In the genomic region with DNA sequence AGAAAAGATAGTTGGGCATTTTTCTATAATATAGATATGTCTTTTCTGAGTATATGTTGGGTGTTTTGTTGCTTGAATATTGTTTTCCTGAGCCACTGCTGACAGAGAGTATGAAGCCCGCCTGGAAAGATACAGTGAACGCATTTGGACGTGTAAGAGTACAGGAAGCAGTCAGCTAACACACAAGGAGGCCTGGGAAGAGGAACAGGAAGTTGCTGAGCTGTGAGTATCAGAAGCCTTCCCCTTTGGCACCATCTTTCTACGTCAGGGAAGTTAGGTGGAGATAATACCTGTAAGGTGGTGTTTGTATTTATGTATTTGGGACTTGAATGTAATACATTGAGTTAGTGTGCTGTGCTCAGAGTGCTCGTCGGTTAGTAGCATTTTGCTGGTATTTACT, we compare ENCODE assay signal across 23 mouse cellular contexts. TPM values are rescaled to one million over a fixed set of nuclear protein-coding genes. Genes with fewer than 3 reads are reported as not detected.
DNase-seq lines count a peak whose midpoint lies in the region; ATAC-seq and TF ChIP-seq lines count a peak whose summit lies in the region.
"Had no signal": no experiment of that assay in that cellular context is flagged by ENCODE, and none has a peak within 500 bp of the region (broad histone marks: within the 10 kb centered on the region; RNA-seq: fewer than 3 reads in every experiment).

No protein-coding gene starts in this region.

- H3K9ac ChIP-seq in kidney, postnatal 0 days (ENCODE audit: low read depth, low read length) = no peak overlapping the region
- H3K9ac ChIP-seq in stomach, postnatal 0 days (ENCODE audit: low read length) = no peak overlapping the region
- H3K9ac ChIP-seq: embryonic facial prominence, embryonic 13.5 days; forebrain, postnatal 0 days; hindbrain, embryonic 15.5 days; liver, embryonic 13.5 days; neural tube, embryonic 12.5 days had no signal

- WGBS in kidney, postnatal 0 days = 73% methylated on average over 6 of the region's 6 CpGs
- WGBS in stomach, postnatal 0 days = 67% methylated on average over 6 of the region's 6 CpGs

- H3K4me3 ChIP-seq in kidney, postnatal 0 days (replicated peaks; ENCODE audit: low read depth, low read length) = no peak overlapping the region
- peak overlapping the region; percentile 21 for H3K4me3 ChIP-seq in megakaryocyte, embryonic 14.5 days (replicated peaks)
- no peak overlapping the region for H3K4me3 ChIP-seq in stomach, postnatal 0 days (ENCODE audit: low read depth, low read length)
- H3K4me3 ChIP-seq: embryonic facial prominence, embryonic 13.5 days; hindbrain, embryonic 15.5 days; liver, embryonic 13.5 days; neural tube, embryonic 12.5 days had no signal

- no peak overlapping the region for H3K27ac ChIP-seq in kidney, postnatal 0 days
- no peak overlapping the region for H3K27ac ChIP-seq in stomach, postnatal 0 days (replicated peaks)
- H3K27ac ChIP-seq: embryonic facial prominence, embryonic 13.5 days; hindbrain, embryonic 15.5 days; liver, embryonic 13.5 days; neural tube, embryonic 12.5 days had no signal

- no peaks in the 10 kb centered on the region for H3K4me1 ChIP-seq in kidney, postnatal 0 days (replicated peaks; ENCODE audit: insufficient read depth, low read length)
- H3K4me1 ChIP-seq in megakaryocyte, embryonic 14.5 days = peaks cover 57% of the 10 kb centered on the region
- no peaks in the 10 kb centered on the region for H3K4me1 ChIP-seq in stomach, postnatal 0 days (replicated peaks; ENCODE audit: control insufficient read depth, insufficient read depth)

- no peak for ATAC-seq in kidney, postnatal 0 days (replicated peaks; ENCODE audit: low FRiP score, low read depth)
- ATAC-seq in activated CD4-positive, CD25-positive, alpha-beta regulatory T cell, adult 4 months = peak; percentile 57
- no peak for ATAC-seq in stomach, postnatal 0 days (ENCODE audit: low FRiP score, low TSS enrichment)
- ATAC-seq: forebrain, postnatal 0 days; midbrain, embryonic 16.5 days had no signal

- TF ChIP-seq EP300 in stomach, postnatal 0 days (optimal IDR thresholded peaks at IDR 0.05) = no peak

- H3K4me2 ChIP-seq in kidney, postnatal 0 days (ENCODE audit: low read length) = no peak overlapping the region
- H3K4me2 ChIP-seq in stomach, postnatal 0 days (replicated peaks; ENCODE audit: low read depth) = no peak overlapping the region
- H3K4me2 ChIP-seq: embryonic facial prominence, embryonic 13.5 days; hindbrain, embryonic 15.5 days; liver, embryonic 13.5 days; neural tube, embryonic 12.5 days had no signal

- H3K9me3 ChIP-seq in kidney, postnatal 0 days (replicated peaks; ENCODE audit: low read length) = no peaks in the 10 kb centered on the region
- H3K9me3 ChIP-seq in megakaryocyte, embryonic 14.5 days = no peaks in the 10 kb centered on the region
- H3K9me3 ChIP-seq in stomach, postnatal 0 days (ENCODE audit: control insufficient read depth, low read length) = no peaks in the 10 kb centered on the region
- H3K9me3 ChIP-seq: embryonic facial prominence, embryonic 13.5 days; hindbrain, embryonic 15.5 days; liver, embryonic 13.5 days; neural tube, embryonic 12.5 days had no signal

- peaks cover 22% of the 10 kb centered on the region for H3K36me3 ChIP-seq in kidney, postnatal 0 days (ENCODE audit: insufficient read depth, low read length)
- H3K36me3 ChIP-seq in megakaryocyte, embryonic 14.5 days (replicated peaks; ENCODE audit: low read length) = peaks cover 78% of the 10 kb centered on the region
- peaks cover 4% of the 10 kb centered on the region; the same call in 1 of the 2 replicates for H3K36me3 ChIP-seq in stomach, postnatal 0 days (ENCODE audit: control insufficient read depth, insufficient read depth, low read length)

- no peak for TF ChIP-seq CTCF in kidney, postnatal 0 days (IDR thresholded peaks at IDR 0.05; ENCODE audit: low read depth)
- no peak for TF ChIP-seq CTCF in stomach, postnatal 0 days (IDR thresholded peaks at IDR 0.05; ENCODE audit: low read depth)

- H3K27me3 ChIP-seq in kidney, postnatal 0 days (ENCODE audit: insufficient read depth, low read length) = no peaks in the 10 kb centered on the region
- H3K27me3 ChIP-seq in megakaryocyte, embryonic 14.5 days (replicated peaks) = no peaks in the 10 kb centered on the region
- H3K27me3 ChIP-seq in stomach, postnatal 0 days (ENCODE audit: control insufficient read depth, insufficient read depth, low read length) = no peaks in the 10 kb centered on the region
- H3K27me3 ChIP-seq: embryonic facial prominence, embryonic 13.5 days; hindbrain, embryonic 15.5 days; liver, embryonic 13.5 days; neural tube, embryonic 12.5 days had no signal

- peak; percentile 18 for DNase-seq in kidney, postnatal 0 days (ENCODE audit: low spot score)
- no peak for DNase-seq in kidney, postnatal 36 days
- DNase-seq in CD4-positive helper T cell, adult 2 months (ENCODE audit: low read depth, low spot score) = peak; percentile 21
- no peak for DNase-seq in stomach, postnatal 0 days (ENCODE audit: low spot score)
- no peak for DNase-seq in cerebellum, adult 9-11 months
- no peak for DNase-seq in cerebellum, adult 8-10 months
- DNase-seq: adrenal gland, postnatal 25 days; cerebellum, adult 18-20 months; forebrain, postnatal 0 days; heart, postnatal 10 days; kidney, adult 8-10 months; layer of hippocampus, postnatal 36 days; left cerebral cortex, postnatal 4 days; liver, embryonic 13.5 days; lung, postnatal 4 days; right cerebral cortex, postnatal 14 days; thymus, postnatal 14 days had no signal

RNA-seq across cellular contexts. Expression of a gene that starts 9.3 kb away (rescaled TPM):
- 22.6 and 22.9 TPM in 2 replicates for polyA plus RNA-seq in kidney, postnatal 0 days (2015; fragmentation: Nextera tagmentation; extraction: Ambion mirVana)
- polyA plus RNA-seq in activated CD4-positive, CD25-positive, alpha-beta regulatory T cell, adult 4 months (2017; shearing (Covaris generic)) = 10 to 100 TPM; 20.8 to 23.9 TPM
- 8.4 and 12.3 TPM in 2 replicates for polyA plus RNA-seq in megakaryocyte, embryonic 14.5 days (2012; ENCODE audit: insufficient read depth, low replicate concordance)
- 9.6 and 10.2 TPM in 2 replicates for polyA plus RNA-seq in stomach, postnatal 0 days (2015; fragmentation: Nextera tagmentation; extraction: Ambion mirVana)

RNA-seq across cellular contexts. Expression of a gene that starts 28.3 kb away (rescaled TPM):
- polyA plus RNA-seq in kidney, postnatal 0 days (2015; fragmentation: Nextera tagmentation; extraction: Ambion mirVana) = 58.8 and 65.6 TPM in 2 replicates
- polyA plus RNA-seq in activated CD4-positive, CD25-positive, alpha-beta regulatory T cell, adult 4 months (2017; shearing (Covaris generic)) = 10 to 100 TPM; 41.8 to 53.6 TPM
- polyA plus RNA-seq in megakaryocyte, embryonic 14.5 days (2012; ENCODE audit: insufficient read depth, low replicate concordance) = 58.2 and 75.1 TPM in 2 replicates
- 46.4 and 50.4 TPM in 2 replicates for polyA plus RNA-seq in stomach, postnatal 0 days (2015; fragmentation: Nextera tagmentation; extraction: Ambion mirVana)

RNA-seq across cellular contexts. Expression of a gene that starts 46.9 kb away (rescaled TPM):
- 14.5 and 17.4 TPM in 2 replicates for polyA plus RNA-seq in kidney, postnatal 0 days (2015; fragmentation: Nextera tagmentation; extraction: Ambion mirVana)
- polyA plus RNA-seq in activated CD4-positive, CD25-positive, alpha-beta regulatory T cell, adult 4 months (2017; shearing (Covaris generic)) = 1 to 10 TPM; 5.2 to 5.4 TPM
- polyA plus RNA-seq in megakaryocyte, embryonic 14.5 days (2012; ENCODE audit: insufficient read depth, low replicate concordance) = 6.6 TPM in 1 of 2 replicates, not detected in the other
- polyA plus RNA-seq in stomach, postnatal 0 days (2015; fragmentation: Nextera tagmentation; extraction: Ambion mirVana) = 9.9 and 11.6 TPM in 2 replicates

RNA-seq across cellular contexts. Expression of a gene that starts 54.7 kb away (rescaled TPM):
- 0.65 and 0.93 TPM in 2 replicates for polyA plus RNA-seq in kidney, postnatal 0 days (2015; fragmentation: Nextera tagmentation; extraction: Ambion mirVana)
- not detected for polyA plus RNA-seq in activated CD4-positive, CD25-positive, alpha-beta regulatory T cell, adult 4 months (2017; shearing (Covaris generic))
- polyA plus RNA-seq in megakaryocyte, embryonic 14.5 days (2012; ENCODE audit: insufficient read depth, low replicate concordance) = 0.40 and 1.7 TPM in 2 replicates
- polyA plus RNA-seq in stomach, postnatal 0 days (2015; fragmentation: Nextera tagmentation; extraction: Ambion mirVana) = 0.42 and 0.54 TPM in 2 replicates

Comparison
In these comparisons a context has a peak if more than half of its experiments do, and no peak if none do; other contexts are left out.
1. DNase-seq: peak in kidney, postnatal 0 days (single experiment) and CD4-positive helper T cell, adult 2 months (single experiment); none in kidney, postnatal 36 days (0 of 2), stomach, postnatal 0 days (single experiment), cerebellum, adult 9-11 months (single experiment) and cerebellum, adult 8-10 months (single experiment).